Mouse (Mus musculus): ENCODE measurements around the gene Vax2. TPM values are rescaled to one million over a fixed set of nuclear protein-coding genes. Genes with fewer than 3 reads are reported as not detected.

Gene Vax2
- polyA plus RNA-seq (2012; rRNA removed): not detected in 2 replicates

DNA sequence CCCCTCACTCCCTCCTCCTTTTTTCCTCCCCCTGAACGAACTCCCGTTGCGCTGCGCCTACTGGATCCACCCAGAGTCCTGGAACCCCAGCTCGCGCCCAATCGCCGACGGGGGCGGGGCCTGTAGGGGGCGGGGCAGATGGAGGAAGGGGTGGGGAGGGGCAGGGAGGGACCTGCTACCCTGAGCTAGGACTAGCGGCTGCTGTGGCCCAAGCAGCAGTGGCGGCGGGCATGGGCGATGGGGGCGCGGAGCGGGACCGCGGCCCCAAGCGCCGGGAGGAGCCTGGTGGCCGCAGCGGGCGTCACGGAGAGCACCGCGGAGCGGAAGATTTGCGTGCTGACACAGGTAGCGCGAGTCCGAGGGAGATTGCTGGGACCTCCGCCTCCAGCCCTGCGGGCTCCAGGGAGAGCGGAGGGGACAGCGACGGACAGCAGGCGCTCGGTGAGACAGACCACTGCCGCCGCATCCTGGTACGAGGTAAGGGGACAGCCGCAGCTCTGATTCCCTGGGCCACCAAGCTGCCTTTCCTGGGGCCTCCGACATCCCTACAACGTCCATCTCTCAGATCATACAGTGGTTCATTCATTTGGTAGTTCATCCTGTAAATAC lies at the start of gene Vax2:
Gene Vax2, plus strand, starts transcription at position 198 of the 609 bp plus-strand sequence.

DNA sequence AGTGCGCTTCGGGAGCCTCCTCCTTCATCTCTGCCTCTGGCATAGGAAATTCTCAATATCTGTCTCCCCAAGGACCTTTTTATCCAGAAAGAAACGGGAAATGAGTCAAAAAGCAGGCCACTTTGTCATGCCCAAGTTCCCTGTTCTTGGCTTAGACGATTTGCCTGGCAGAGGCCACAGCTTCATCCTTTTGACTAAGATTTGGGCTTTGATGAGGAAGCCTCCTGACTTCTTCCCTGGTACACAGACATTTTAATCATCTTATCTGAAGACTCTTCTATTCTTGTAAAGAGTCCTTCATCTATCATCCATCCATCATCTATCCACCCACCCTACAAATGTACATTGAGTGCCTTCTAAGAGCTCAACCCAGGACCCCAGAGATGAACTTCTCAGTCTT lies 33.3 kb upstream of the Vax2 start, which contains the start of gene Cd207:
Gene Cd207, minus strand, starts transcription at position 101 of the 400 bp plus-strand sequence.

DNA sequence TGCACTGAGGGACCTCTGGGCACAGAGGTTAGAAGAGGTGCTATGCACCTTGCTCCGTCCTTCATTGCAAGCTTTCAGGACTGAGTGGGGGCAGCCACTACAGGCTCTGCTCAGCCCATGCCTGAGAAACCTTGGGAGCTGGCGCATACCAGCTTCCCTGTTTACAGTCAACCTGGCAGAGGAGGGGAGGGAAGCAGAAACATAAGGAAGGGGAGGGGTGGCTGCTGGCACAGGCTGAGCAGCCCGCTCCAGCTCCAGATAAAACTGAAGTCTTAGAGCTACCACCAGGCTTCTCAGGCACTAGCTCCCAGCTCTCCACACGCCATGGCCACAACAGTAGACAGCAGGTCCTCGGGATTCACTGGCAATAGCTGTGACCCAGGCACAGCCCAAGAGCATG lies 31.7 kb downstream of the Vax2 start, which contains the start of gene Atp6v1b1:
Gene Atp6v1b1, plus strand, starts transcription at position 230 of the 400 bp plus-strand sequence.

DNA sequence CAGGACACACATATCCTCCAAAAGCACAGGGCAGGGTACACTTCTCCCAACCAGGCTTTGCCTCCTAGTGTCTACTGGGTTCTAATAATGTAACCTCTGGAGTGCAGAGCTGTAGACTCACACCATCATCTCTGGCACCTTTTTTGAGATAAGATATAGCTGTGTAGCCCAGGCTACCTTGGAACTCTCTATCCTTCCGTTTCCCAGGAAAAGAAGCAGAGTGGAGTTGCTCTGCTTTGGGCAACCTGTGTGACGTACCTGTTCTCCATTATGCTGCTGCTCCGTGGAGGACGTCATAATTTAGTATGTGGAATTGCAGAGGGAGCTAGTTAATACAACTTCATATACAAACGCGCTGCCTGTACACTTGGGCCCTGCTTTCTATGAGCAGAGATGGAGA lies 51.3 kb downstream of the Vax2 start, which contains the start of gene Ankrd53:
Gene Ankrd53, plus strand, starts transcription at position 301 of the 400 bp plus-strand sequence.

DNA sequence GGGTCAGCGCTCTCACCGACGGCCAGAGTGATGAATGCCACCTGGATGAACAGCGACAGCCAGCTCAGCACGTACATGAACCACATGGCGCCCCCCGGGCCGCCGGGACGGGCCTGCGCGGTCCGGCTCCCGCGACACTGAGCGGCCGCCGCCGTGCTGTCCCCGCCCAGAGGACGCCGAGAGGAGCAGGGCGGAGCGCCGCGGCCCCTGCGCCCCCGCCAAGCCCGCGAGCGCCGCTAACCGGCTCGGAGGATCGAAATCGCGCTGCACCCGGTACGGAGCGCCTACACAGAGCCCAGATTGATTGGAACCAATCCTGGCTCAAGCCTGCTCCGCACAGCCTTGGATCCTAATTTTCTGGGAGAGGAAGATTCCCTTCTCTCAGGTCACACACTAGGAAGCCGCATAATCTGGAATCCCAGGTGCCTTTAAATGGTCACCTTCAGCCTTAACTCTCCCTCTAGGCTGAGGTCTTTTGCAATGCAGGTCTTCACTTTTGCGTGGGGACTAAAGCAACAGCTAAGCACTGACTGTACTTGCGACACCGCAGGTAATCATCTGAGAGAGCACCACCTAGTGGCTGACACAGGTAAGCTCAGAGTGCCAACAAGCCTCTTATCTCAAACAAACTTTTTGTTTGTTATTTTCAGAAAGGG lies 64.7 kb downstream of the Vax2 start, which contains the start of gene Tex261:
Gene Tex261, minus strand, starts transcription at position 176 of the 656 bp plus-strand sequence.

Other genes starting within 250 kb of the Vax2 start
- gene Dguok, start 204.3 kb upstream of the Vax2 start, polyA plus RNA-seq (2012; rRNA removed): 57.3 and 60.1 TPM in 2 replicates
- 499 and 574 TPM in 2 replicates for gene Actg2, start 175.0 kb upstream of the Vax2 start, polyA plus RNA-seq (2012; rRNA removed)
- gene Stambp, start 138.5 kb upstream of the Vax2 start, polyA plus RNA-seq (2012; rRNA removed): 10.4 and 14.2 TPM in 2 replicates
- gene Clec4f, start 55.1 kb upstream of the Vax2 start, polyA plus RNA-seq (2012; rRNA removed): not detected in 2 replicates
- gene Cd207, start 33.4 kb upstream of the Vax2 start, polyA plus RNA-seq (2012; rRNA removed): not detected in 2 replicates
- gene Atp6v1b1, start 31.7 kb downstream of the Vax2 start, polyA plus RNA-seq (2012; rRNA removed): 2.4 and 3.4 TPM in 2 replicates
- gene Ankrd53, start 51.4 kb downstream of the Vax2 start, polyA plus RNA-seq (2012; rRNA removed): not detected in 2 replicates
- 130 and 137 TPM in 2 replicates for gene Tex261, start 64.5 kb downstream of the Vax2 start, polyA plus RNA-seq (2012; rRNA removed)
- 20.8 and 24.5 TPM in 2 replicates for gene Nagk, start 83.7 kb downstream of the Vax2 start, polyA plus RNA-seq (2012; rRNA removed)
- 8.2 and 9.2 TPM in 2 replicates for gene Paip2b, start 120.5 kb downstream of the Vax2 start, polyA plus RNA-seq (2012; rRNA removed)
- 7.5 and 7.9 TPM in 2 replicates for gene Zfp638, start 155.8 kb downstream of the Vax2 start, polyA plus RNA-seq (2012; rRNA removed)